Mouse (Mus musculus) liver, embryonic 13.5 days (tissue): ENCODE results near the gene Tex35. TPM values are rescaled to one million over a fixed set of nuclear protein-coding genes. Genes with fewer than 3 reads are reported as not detected.

Experiments
- ATAC-seq: fragments of 200-750 bp; cut with Nextera tagmentation; 2 replicates; pipeline ENCODE4 v1.8.0; 2017; ENCODE audit warnings: low read depth, mild to moderate bottlenecking, moderate number of reproducible peaks, moderate library complexity
- DNase-seq: peaks from one replicate; pipeline ENCODE4 v3.0.0; 2022
- H3K27ac ChIP-seq: fragments of 300-500 bp; sonication (generic); 2 replicates; pipeline ENCODE4 v1.5.1; 2015; ENCODE audit warnings: moderate library complexity, mild to moderate bottlenecking, inconsistent platforms
- H3K27me3 ChIP-seq: fragments of 300-500 bp; sonication (generic); 2 replicates; pipeline ENCODE4 v1.6.1; 2015; ENCODE audit warnings: mild to moderate bottlenecking, inconsistent platforms
- H3K36me3 ChIP-seq: fragments of 300-500 bp; sonication (generic); 2 replicates; pipeline ENCODE4 v1.6.1; 2015; ENCODE audit warnings: mild to moderate bottlenecking, inconsistent platforms
- H3K4me1 ChIP-seq: fragments of 300-500 bp; sonication (generic); replicated peaks from 2 replicates; pipeline ENCODE4 v1.6.1; 2015; ENCODE audit warnings: inconsistent platforms
- H3K4me2 ChIP-seq: fragments of 300-500 bp; sonication (generic); 2 replicates; pipeline ENCODE4 v1.6.1; 2015; ENCODE audit warnings: inconsistent platforms, mild to moderate bottlenecking, moderate library complexity
- H3K4me3 ChIP-seq: fragments of 300-500 bp; sonication (generic); replicated peaks from 2 replicates; pipeline ENCODE4 v1.5.1; 2015; ENCODE audit warnings: mild to moderate bottlenecking, inconsistent platforms
- H3K9ac ChIP-seq: fragments of 300-500 bp; sonication (generic); 2 replicates; pipeline ENCODE4 v1.6.1; 2015; ENCODE audit warnings: mild to moderate bottlenecking, inconsistent platforms
- H3K9me3 ChIP-seq: fragments of 300-500 bp; sonication (generic); replicated peaks from 2 replicates; pipeline ENCODE4 v1.6.1; 2016; ENCODE audit warnings: inconsistent platforms
- WGBS: fragments of 180-500 bp; shearing (Covaris S2); methylation state at CpG from one replicate; pipeline ENCODE4 v1.1.7; 2015; ENCODE audit not compliant: insufficient replicate concordance; 5-methylcytosine and 5-hydroxymethylcytosine counted together
- polyA plus RNA-seq: library from polyadenylated mRNA; unstranded; fragments of >200 nt; fragmentation: Nextera tagmentation; extraction: Ambion mirVana; gene quantifications from 2 replicates; pipeline ENCODE4 v1.2.1, GENCODE M21; 2015

The Tex35 gene
- polyA plus RNA-seq, 1 experiment from 2014 or later: not detected

- ATAC-seq (no peak), DNase-seq (no peak)
- Histone ChIP-seq H3K4me1 (no peaks in the 10 kb centered on the region), H3K27ac (no peak overlapping the region), H3K9me3 (no peaks in the 10 kb centered on the region), H3K4me2 (no peak overlapping the region), H3K9ac (no peak overlapping the region), H3K27me3 (no peaks in the 10 kb centered on the region), H3K4me3 (no peak overlapping the region), H3K36me3 (no peaks in the 10 kb centered on the region)
- 47% methylated on average over 2 of the region's 2 CpGs for WGBS
Observed at GRCm38 (mm10) chr1:157114492-157114891, 6.0 kb upstream of the Tex35 start.

- Histone ChIP-seq H3K4me3 (no peak overlapping the region), H3K9ac (no peak overlapping the region), H3K27ac (no peak overlapping the region), H3K27me3 (no peaks in the 10 kb centered on the region), H3K9me3 (no peaks in the 10 kb centered on the region), H3K4me2 (no peak overlapping the region), H3K4me1 (no peaks in the 10 kb centered on the region), H3K36me3 (no peaks in the 10 kb centered on the region)
- WGBS: 66% methylated on average over 6 of the region's 6 CpGs
- no peak for DNase-seq
- ATAC-seq: no peak
Observed at GRCm38 (mm10) chr1:157110287-157110835, 1.9 kb upstream of the Tex35 start.

GRCm38 (mm10) chr1:157101122-157101865 is 7.2 kb downstream of the Tex35 start:
- peak overlapping the region; percentile 24 for H3K4me3 ChIP-seq
- H3K9ac ChIP-seq: no peak overlapping the region; the same call in 1 of the 2 replicates

GRCm38 (mm10) chr1:157095534-157095933 is 12.9 kb downstream of the Tex35 start:
- H3K9ac ChIP-seq: no peak overlapping the region
- no peaks in the 10 kb centered on the region for H3K9me3 ChIP-seq
- H3K36me3 ChIP-seq: no peaks in the 10 kb centered on the region
- ATAC-seq (no peak), DNase-seq (no peak)
- WGBS: 66% methylated on average over 4 of the region's 4 CpGs
- H3K4me1 ChIP-seq: no peaks in the 10 kb centered on the region
- H3K4me2 ChIP-seq: no peak overlapping the region
- H3K4me3 ChIP-seq: no peak overlapping the region
- no peaks in the 10 kb centered on the region for H3K27me3 ChIP-seq
- no peak overlapping the region for H3K27ac ChIP-seq

More at GRCm38 (mm10) chr1:157101122-157101865, 7.2 kb downstream of the Tex35 start:
- DNase-seq (no peak), ATAC-seq (0 out of 2 replicates have a peak, but pooled peaks have one; percentile 41)
- Histone ChIP-seq H3K36me3 (no peaks in the 10 kb centered on the region), H3K9me3 (no peaks in the 10 kb centered on the region), H3K27ac (no peak overlapping the region), H3K4me2 (peak overlapping the region; percentile 49), H3K27me3 (no peaks in the 10 kb centered on the region), H3K4me1 (no peaks in the 10 kb centered on the region)
- 13% methylated on average over 19 of the region's 19 CpGs for WGBS

GRCm38 (mm10) chr1:157092622-157093021 is 15.9 kb downstream of the Tex35 start:
- Histone ChIP-seq H3K9me3 (no peaks in the 10 kb centered on the region), H3K9ac (no peak overlapping the region), H3K27ac (no peak overlapping the region), H3K36me3 (no peaks in the 10 kb centered on the region), H3K4me1 (no peaks in the 10 kb centered on the region), H3K4me2 (no peak overlapping the region), H3K27me3 (no peaks in the 10 kb centered on the region), H3K4me3 (no peak overlapping the region)
- no peak for DNase-seq
- no peak for ATAC-seq
- 70% methylated on average over 1 of the region's 1 CpGs for WGBS

- ATAC-seq: no peak
- H3K27ac ChIP-seq: no peak overlapping the region
- H3K36me3 ChIP-seq: no peaks in the 10 kb centered on the region
- no peaks in the 10 kb centered on the region for H3K9me3 ChIP-seq
- H3K4me1 ChIP-seq: no peaks in the 10 kb centered on the region
- no peak for DNase-seq
- H3K27me3 ChIP-seq: no peaks in the 10 kb centered on the region
- no peak overlapping the region for H3K4me3 ChIP-seq
- H3K9ac ChIP-seq: no peak overlapping the region
- WGBS: 49% methylated on average over 4 of the region's 4 CpGs
- H3K4me2 ChIP-seq: no peak overlapping the region
Observed at GRCm38 (mm10) chr1:157092140-157092539, 16.3 kb downstream of the Tex35 start.

GRCm38 (mm10) chr1:157090835-157091234 is 17.6 kb downstream of the Tex35 start:
- Histone ChIP-seq H3K4me1 (peaks cover 5% of the 10 kb centered on the region; the same call in 1 of the 2 replicates), H3K36me3 (no peaks in the 10 kb centered on the region), H3K4me3 (no peak overlapping the region), H3K9ac (no peak overlapping the region), H3K27ac (no peak overlapping the region), H3K4me2 (no peak overlapping the region), H3K9me3 (no peaks in the 10 kb centered on the region), H3K27me3 (no peaks in the 10 kb centered on the region)
- DNase-seq (no peak), ATAC-seq (no peak)
- 61% methylated on average over 3 of the region's 3 CpGs for WGBS

- Histone ChIP-seq H3K27ac (no peak overlapping the region), H3K4me1 (peaks cover 5% of the 10 kb centered on the region; the same call in 1 of the 2 replicates), H3K36me3 (no peaks in the 10 kb centered on the region), H3K9ac (peak overlapping the region; percentile 18; the same call in 1 of the 2 replicates), H3K4me2 (peak overlapping the region; percentile 60), H3K9me3 (no peaks in the 10 kb centered on the region), H3K27me3 (no peaks in the 10 kb centered on the region), H3K4me3 (peak overlapping the region; percentile 41)
- peak; percentile 26; the same call in 1 of the 2 replicates for ATAC-seq
- WGBS: 9% methylated on average over 25 of the region's 25 CpGs
- peak; percentile 48 for DNase-seq
Observed at GRCm38 (mm10) chr1:157086097-157086994, 22.1 kb downstream of the Tex35 start.

- ATAC-seq: no peak
- peaks cover 5% of the 10 kb centered on the region; the same call in 1 of the 2 replicates for H3K4me1 ChIP-seq
- no peak overlapping the region for H3K4me2 ChIP-seq
- H3K4me3 ChIP-seq: no peak overlapping the region
- no peak overlapping the region for H3K9ac ChIP-seq
- no peak overlapping the region for H3K27ac ChIP-seq
- whole genome bisulfite sequencing: 65% methylated on average over 4 of the region's 4 CpGs
- no peaks in the 10 kb centered on the region for H3K27me3 ChIP-seq
- no peaks in the 10 kb centered on the region for H3K36me3 ChIP-seq
- no peaks in the 10 kb centered on the region for H3K9me3 ChIP-seq
- DNase-seq: no peak
Observed at GRCm38 (mm10) chr1:157082931-157083330, 25.5 kb downstream of the Tex35 start.

GRCm38 (mm10) chr1:157081999-157082398 is 26.5 kb downstream of the Tex35 start:
- no peak overlapping the region for H3K4me2 ChIP-seq
- H3K27me3 ChIP-seq: no peaks in the 10 kb centered on the region
- DNase-seq (no peak), ATAC-seq (no peak)
- no peak overlapping the region for H3K27ac ChIP-seq
- H3K36me3 ChIP-seq: no peaks in the 10 kb centered on the region
- WGBS: 34% methylated on average over 8 of the region's 8 CpGs
- H3K4me3 ChIP-seq: no peak overlapping the region
- H3K9ac ChIP-seq: no peak overlapping the region
- peaks cover 10% of the 10 kb centered on the region for H3K4me1 ChIP-seq
- H3K9me3 ChIP-seq: no peaks in the 10 kb centered on the region
